Mouse (Mus musculus) small intestine, adult 2 months (tissue): ENCODE data around the gene Ucn2.

Source experiments
- CTCF ChIP-seq: fragments of 200-500 bp; IDR thresholded peaks from 2 replicates; pipeline ENCODE4 v1.5.1; 2012; ENCODE audit warnings: low read depth, mild to moderate bottlenecking, control low read depth, inconsistent platforms, low read length, moderate library complexity, mixed read lengths; ENCODE audit not compliant: insufficient replicate concordance, insufficient read length; ENCODE audit errors: extremely low read depth
- POLR2A ChIP-seq: fragments of 200-500 bp; IDR thresholded peaks from 2 replicates; pipeline ENCODE4 v1.6.1; 2012; ENCODE audit warnings: low read depth, mild to moderate bottlenecking, control low read depth, inconsistent platforms, low read length, moderate library complexity

- no peak; the same call in 1 of the 2 replicates for TF ChIP-seq POLR2A
- no peak for TF ChIP-seq CTCF
These were observed 10.6 kb downstream of the Ucn2 start for GRCm38 (mm10) chr9:108996411-108996810.
